Mouse (Mus musculus) limb, embryonic 10.5 days (tissue): ENCODE data around the gene Zbtb21. TPM values are rescaled to one million over a fixed set of nuclear protein-coding genes. Genes with fewer than 3 reads are reported as not detected.

ENCODE experiments used
- DNase-seq: peaks from one replicate; pipeline ENCODE4 v3.0.0-alpha.2; 2017; ENCODE audit warnings: low spot score
- H3K27ac ChIP-seq: fragments of 300-500 bp; sonication (generic); 2 replicates; pipeline ENCODE4 v1.5.1; 2016; ENCODE audit warnings: mild to moderate bottlenecking
- H3K27me3 ChIP-seq: fragments of 300-500 bp; sonication (generic); 2 replicates; pipeline ENCODE4 v1.6.1; 2016; ENCODE audit warnings: low read depth, mild to moderate bottlenecking; ENCODE audit not compliant: poor library complexity, severe bottlenecking
- H3K36me3 ChIP-seq: fragments of 300-500 bp; sonication (generic); 2 replicates; pipeline ENCODE4 v1.6.1; 2016; ENCODE audit warnings: mild to moderate bottlenecking, moderate library complexity
- H3K4me1 ChIP-seq: fragments of 300-500 bp; sonication (generic); 2 replicates; pipeline ENCODE4 v1.6.1; 2016
- H3K4me3 ChIP-seq: fragments of 300-500 bp; sonication (generic); 2 replicates; pipeline ENCODE4 v1.5.1; 2016; ENCODE audit warnings: mild to moderate bottlenecking, moderate library complexity
- H3K9me3 ChIP-seq: fragments of 300-500 bp; sonication (generic); replicated peaks from 2 replicates; pipeline ENCODE4 v1.6.1; 2016; ENCODE audit warnings: mild to moderate bottlenecking
- WGBS: fragments of 180-500 bp; shearing (Covaris S2); methylation state at CpG from one replicate; pipeline ENCODE4 v1.1.7; 2016; 5-methylcytosine and 5-hydroxymethylcytosine counted together
- polyA plus RNA-seq: library from polyadenylated mRNA; unstranded; fragments of >200 nt; fragmentation: Nextera tagmentation; extraction: Ambion mirVana; gene quantifications from 2 replicates; pipeline ENCODE4 v1.2.1, GENCODE M21; 2016

Gene Zbtb21
- polyA plus RNA-seq, 1 experiment from 2014 or later = 14.4 TPM

DNA sequence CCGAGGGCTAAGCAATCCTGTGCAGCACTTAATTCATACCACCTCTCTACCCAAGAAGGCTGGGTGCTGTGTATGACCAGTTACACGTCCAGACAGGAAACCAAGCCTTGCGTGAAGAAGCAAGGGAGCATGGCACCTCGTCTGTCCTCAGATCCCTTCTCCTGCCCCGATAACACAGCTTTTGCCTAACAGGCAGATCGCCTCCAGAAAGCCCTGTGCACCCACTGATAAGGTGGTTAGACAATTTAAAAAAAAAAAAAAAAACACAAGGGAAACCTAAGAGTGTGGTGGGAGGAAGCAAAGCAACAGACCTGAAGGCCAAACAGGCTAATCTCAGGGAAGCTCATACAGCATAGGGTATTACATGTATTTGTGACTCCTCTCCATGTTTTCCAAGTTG is 54.9 kb downstream of the Zbtb21 start:
- Histone ChIP-seq H3K36me3 (no peaks in the 10 kb centered on the region), H3K4me1 (no peaks in the 10 kb centered on the region), H3K27ac (no peak overlapping the region), H3K9me3 (no peaks in the 10 kb centered on the region), H3K27me3 (no peaks in the 10 kb centered on the region), H3K4me3 (no peak overlapping the region)
- 85% methylated on average over 6 of the region's 6 CpGs for WGBS
- DNase-seq = no peak

DNA sequence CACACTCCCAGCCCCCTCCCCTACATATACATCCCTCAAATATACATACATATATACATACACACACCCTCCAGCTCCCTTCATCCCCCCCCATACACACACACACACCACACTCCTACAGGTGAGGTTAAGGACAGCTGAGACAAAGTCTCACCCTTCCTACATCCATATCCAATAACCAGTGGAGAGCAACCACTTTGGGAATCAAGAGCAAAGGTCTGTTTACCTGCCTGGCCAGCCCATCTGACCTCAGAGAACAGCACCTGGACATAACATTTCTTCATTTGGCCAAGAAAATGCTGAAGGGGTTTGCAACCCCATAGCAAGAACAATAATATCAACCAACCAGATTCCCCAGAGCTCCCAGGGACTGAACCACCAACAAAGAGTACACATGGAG is 56.1 kb downstream of the Zbtb21 start:
- H3K4me1 ChIP-seq = no peaks in the 10 kb centered on the region
- H3K4me3 ChIP-seq = no peak overlapping the region
- no peak overlapping the region for H3K27ac ChIP-seq
- no peaks in the 10 kb centered on the region for H3K36me3 ChIP-seq
- H3K27me3 ChIP-seq = no peaks in the 10 kb centered on the region
- H3K9me3 ChIP-seq = no peaks in the 10 kb centered on the region
- DNase-seq = no peak

DNA sequence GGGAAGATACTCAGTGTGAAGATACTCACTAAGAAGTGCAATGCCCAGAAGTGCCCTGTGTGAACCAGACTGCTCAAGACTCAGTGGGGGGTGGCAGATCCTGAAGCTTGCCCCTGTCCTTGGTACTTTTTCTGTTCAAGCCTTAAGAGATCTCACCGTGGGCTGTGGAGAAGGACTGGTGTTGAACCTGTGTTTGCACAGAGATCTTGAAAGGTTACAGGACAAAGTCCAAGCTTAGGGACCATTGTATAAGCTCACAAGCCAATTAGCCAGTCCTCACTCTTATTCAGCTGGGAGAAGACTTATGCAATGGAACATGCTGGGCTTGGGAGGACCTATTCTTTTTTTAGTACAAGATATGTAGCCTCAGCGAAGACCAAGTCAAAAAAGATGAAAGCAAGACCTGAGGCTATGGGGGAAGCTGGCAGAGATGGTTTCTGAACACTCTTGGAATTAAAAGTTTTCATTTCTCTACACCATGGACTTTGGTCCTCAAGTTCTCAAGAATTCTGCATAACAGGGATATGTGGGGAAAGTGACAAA is 56.9 kb downstream of the Zbtb21 start:
- no peak for DNase-seq
- no peak overlapping the region for H3K4me3 ChIP-seq
- H3K36me3 ChIP-seq = no peaks in the 10 kb centered on the region
- H3K4me1 ChIP-seq = no peaks in the 10 kb centered on the region
- no peaks in the 10 kb centered on the region for H3K9me3 ChIP-seq
- no peak overlapping the region for H3K27ac ChIP-seq
- H3K27me3 ChIP-seq = no peaks in the 10 kb centered on the region
- WGBS = 82% methylated on average over 2 of the region's 2 CpGs

DNA sequence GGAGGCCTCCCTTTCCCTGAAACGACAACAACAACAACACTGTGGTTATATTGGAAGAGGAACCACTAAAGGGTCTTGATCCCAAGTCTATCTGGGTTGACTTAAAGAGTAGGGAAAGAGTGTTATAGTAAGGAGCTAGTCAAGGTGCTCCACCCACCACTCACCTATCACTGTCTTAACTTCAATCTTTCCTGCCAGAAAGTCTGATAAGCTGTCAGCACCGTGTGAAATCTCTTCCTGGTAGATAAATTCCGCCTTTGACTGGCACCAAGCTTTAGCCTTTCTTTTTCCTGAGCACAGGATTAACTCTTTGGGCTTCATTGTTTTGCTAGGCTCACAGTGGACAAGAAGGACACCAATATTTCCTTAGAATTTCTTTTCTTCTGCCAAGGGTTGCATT is 58.4 kb downstream of the Zbtb21 start:
- Histone ChIP-seq H3K4me3 (no peak overlapping the region), H3K27ac (no peak overlapping the region), H3K36me3 (no peaks in the 10 kb centered on the region), H3K27me3 (no peaks in the 10 kb centered on the region), H3K9me3 (no peaks in the 10 kb centered on the region), H3K4me1 (no peaks in the 10 kb centered on the region)
- WGBS = 88% methylated on average over 3 of the region's 3 CpGs
- DNase-seq = no peak

DNA sequence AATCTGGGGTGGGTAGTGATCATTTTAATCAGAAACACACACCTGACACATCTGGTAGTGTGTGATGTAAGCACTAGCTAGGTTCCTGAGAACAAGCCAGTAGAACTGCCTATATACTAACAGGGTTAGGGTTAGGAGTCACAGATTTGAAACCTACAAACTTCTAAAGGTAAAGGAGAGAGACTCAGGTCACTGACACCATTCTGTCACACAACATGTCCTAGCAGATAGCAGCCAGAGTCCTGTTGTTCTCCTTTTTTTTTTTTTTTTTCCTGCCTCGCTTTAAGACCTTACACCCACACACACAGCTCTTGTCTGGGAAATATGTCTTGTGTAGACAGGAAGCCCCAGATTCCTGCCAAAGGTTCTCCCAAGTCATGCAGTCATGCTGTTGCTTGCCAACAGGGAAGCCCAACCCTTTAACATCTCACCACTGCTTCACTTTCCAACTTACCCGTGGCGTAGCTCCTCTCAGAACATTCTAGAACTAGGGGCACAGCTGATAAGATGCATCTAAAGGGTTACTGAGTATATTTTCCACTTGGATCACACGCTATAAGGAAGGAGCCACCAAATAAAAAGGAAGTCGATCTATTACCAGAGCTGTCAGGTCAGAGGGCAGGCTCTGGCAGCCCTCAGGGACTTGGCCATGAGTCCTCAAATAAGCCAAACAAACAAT is 64.9 kb downstream of the Zbtb21 start:
- H3K36me3 ChIP-seq = no peaks in the 10 kb centered on the region
- no peaks in the 10 kb centered on the region for H3K27me3 ChIP-seq
- H3K27ac ChIP-seq = no peak overlapping the region
- WGBS = 86% methylated on average over 5 of the region's 5 CpGs
- no peaks in the 10 kb centered on the region for H3K9me3 ChIP-seq
- DNase-seq = no peak
- H3K4me3 ChIP-seq = no peak overlapping the region
- no peaks in the 10 kb centered on the region for H3K4me1 ChIP-seq

Other genes starting within 250 kb of the Zbtb21 start
- 4.9 and 5.3 TPM in 2 replicates for gene Ripk4, start 198.8 kb downstream of the Zbtb21 start, polyA plus RNA-seq
- 14.1 and 17.1 TPM in 2 replicates for gene Prdm15, start 110.8 kb downstream of the Zbtb21 start, polyA plus RNA-seq
- 12.3 and 14.8 TPM in 2 replicates for gene C2cd2, start within 50 bp of the Zbtb21 start, polyA plus RNA-seq
- gene B230307C23Rik, start 34.7 kb upstream of the Zbtb21 start, polyA plus RNA-seq = 20.0 and 23.3 TPM in 2 replicates
- gene A630089N07Rik, start 119.8 kb upstream of the Zbtb21 start, polyA plus RNA-seq = 35.8 and 36.8 TPM in 2 replicates